Mouse (Mus musculus) forebrain, embryonic 12.5 days (tissue): ENCODE data around the gene Fam168b. TPM values are rescaled to one million over a fixed set of nuclear protein-coding genes. Genes with fewer than 3 reads are reported as not detected.

Source experiments
- ATAC-seq: fragments of 200-750 bp; cut with Nextera tagmentation; 2 replicates; pipeline ENCODE4 v1.8.0; 2017; ENCODE audit warnings: moderate TSS enrichment; ENCODE audit not compliant: low FRiP score
- H3K27ac ChIP-seq: fragments of 300-500 bp; sonication (generic); 2 replicates; pipeline ENCODE4 v1.5.1; 2016; ENCODE audit warnings: mild to moderate bottlenecking
- H3K27me3 ChIP-seq: fragments of 300-500 bp; sonication (generic); 2 replicates; pipeline ENCODE4 v1.6.1; 2016; ENCODE audit warnings: mild to moderate bottlenecking
- H3K36me3 ChIP-seq: fragments of 300-500 bp; sonication (generic); replicated peaks from 2 replicates; pipeline ENCODE4 v1.6.1; 2016; ENCODE audit warnings: mild to moderate bottlenecking
- H3K4me1 ChIP-seq: fragments of 300-500 bp; sonication (generic); 2 replicates; pipeline ENCODE4 v1.6.1; 2016
- H3K4me2 ChIP-seq: fragments of 300-500 bp; sonication (generic); 2 replicates; pipeline ENCODE4 v1.6.1; 2016; ENCODE audit warnings: mild to moderate bottlenecking, moderate library complexity
- H3K4me3 ChIP-seq: fragments of 300-500 bp; sonication (generic); replicated peaks from 2 replicates; pipeline ENCODE4 v1.5.1; 2016; ENCODE audit warnings: mild to moderate bottlenecking
- H3K9ac ChIP-seq: fragments of 300-500 bp; sonication (generic); 2 replicates; pipeline ENCODE4 v1.6.1; 2016; ENCODE audit warnings: mild to moderate bottlenecking
- H3K9me3 ChIP-seq: fragments of 300-500 bp; sonication (generic); 2 replicates; pipeline ENCODE4 v1.6.1; 2016
- WGBS: fragments of 180-500 bp; shearing (Covaris S2); methylation state at CpG from one replicate; pipeline ENCODE4 v1.1.7; 2016; 5-methylcytosine and 5-hydroxymethylcytosine counted together
- polyA plus RNA-seq: library from polyadenylated mRNA; unstranded; fragments of >200 nt; fragmentation: Nextera tagmentation; extraction: Ambion mirVana; gene quantifications from 2 replicates; pipeline ENCODE4 v1.2.1, GENCODE M21; 2016

Gene Fam168b
- polyA plus RNA-seq, 1 experiment from 2014 or later, result 176 TPM

GRCm38 (mm10) chr1:34804863-34805262 lies 38.0 kb downstream of the Fam168b start:
- no peaks in the 10 kb centered on the region for H3K9me3 ChIP-seq
- H3K9ac ChIP-seq, result no peak overlapping the region
- ATAC-seq, result no peak
- peaks cover 16% of the 10 kb centered on the region for H3K36me3 ChIP-seq
- H3K4me1 ChIP-seq, result peaks cover 26% of the 10 kb centered on the region
- no peak overlapping the region for H3K4me2 ChIP-seq
- peaks cover 11% of the 10 kb centered on the region; the same call in 1 of the 2 replicates for H3K27me3 ChIP-seq
- no peak overlapping the region for H3K27ac ChIP-seq
- 86% methylated on average over 7 of the region's 7 CpGs for WGBS
- H3K4me3 ChIP-seq, result no peak overlapping the region

- Histone ChIP-seq H3K27ac (peak overlapping the region; percentile 87), H3K4me3 (peak overlapping the region; percentile 69), H3K9me3 (no peaks in the 10 kb centered on the region), H3K36me3 (peaks cover 3% of the 10 kb centered on the region; the same call in 1 of the 2 replicates), H3K4me1 (peaks cover 26% of the 10 kb centered on the region), H3K27me3 (peaks cover 8% of the 10 kb centered on the region; the same call in 1 of the 2 replicates), H3K9ac (peak overlapping the region; percentile 70), H3K4me2 (peak overlapping the region; percentile 92)
- ATAC-seq, result peak; percentile 34
- 36% methylated on average over 7 of the region's 7 CpGs for WGBS
Measured at GRCm38 (mm10) chr1:34802290-34802642, 40.6 kb downstream of the Fam168b start.

DNA sequence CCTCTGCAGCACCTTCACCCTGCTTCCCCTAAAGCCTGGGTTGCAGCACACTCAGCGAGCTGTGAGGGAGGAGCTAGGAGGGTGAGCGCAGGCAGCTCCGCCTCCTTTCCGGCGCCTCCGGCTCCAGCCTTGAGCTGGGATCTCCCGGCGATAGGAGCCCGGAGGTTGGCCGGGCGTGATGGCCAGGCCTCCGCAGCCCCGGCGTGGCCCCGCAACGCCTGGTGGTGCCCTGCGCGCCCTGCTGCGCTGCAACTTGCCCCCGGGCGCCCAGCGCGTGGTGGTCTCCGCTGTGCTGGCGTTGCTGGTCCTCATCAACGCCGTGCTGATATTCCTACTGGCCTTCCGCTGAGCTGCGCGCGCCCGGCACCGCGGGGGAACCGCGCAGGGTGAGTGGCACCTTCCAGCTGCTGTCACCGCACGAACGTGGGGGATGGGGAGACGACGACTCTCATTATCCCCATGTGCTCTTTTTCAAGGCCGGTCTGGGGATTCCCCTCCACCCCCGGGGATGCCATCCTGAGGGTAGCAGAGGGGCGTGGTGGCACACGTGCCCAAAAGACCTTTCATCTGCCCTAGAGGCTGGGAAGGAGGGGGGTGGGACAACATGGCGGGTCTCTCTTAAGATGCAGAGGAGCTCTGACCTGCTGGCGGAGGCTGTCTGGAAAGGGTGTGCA lies 41.1 kb downstream of the Fam168b start:
- Histone ChIP-seq H3K27ac (peak overlapping the region; percentile 87), H3K4me1 (peaks cover 22% of the 10 kb centered on the region), H3K36me3 (no peaks in the 10 kb centered on the region), H3K4me3 (peak overlapping the region; percentile 69), H3K9me3 (no peaks in the 10 kb centered on the region), H3K9ac (peak overlapping the region; percentile 70), H3K4me2 (peak overlapping the region; percentile 92), H3K27me3 (0 out of 2 replicates have a peak, but pooled peaks cover 6% of the 10 kb centered on the region)
- peak; percentile 91 for ATAC-seq
- under 1% methylated on average over 40 of the region's 47 CpGs for WGBS

- WGBS, result 73% methylated on average over 2 of the region's 2 CpGs
- H3K4me2 ChIP-seq, result no peak overlapping the region
- H3K36me3 ChIP-seq, result no peaks in the 10 kb centered on the region
- peaks cover 13% of the 10 kb centered on the region for H3K4me1 ChIP-seq
- no peak overlapping the region for H3K27ac ChIP-seq
- no peak overlapping the region for H3K4me3 ChIP-seq
- H3K9ac ChIP-seq, result no peak overlapping the region
- no peak for ATAC-seq
- no peaks in the 10 kb centered on the region for H3K27me3 ChIP-seq
- H3K9me3 ChIP-seq, result no peaks in the 10 kb centered on the region
Measured at GRCm38 (mm10) chr1:34799140-34799539, 43.7 kb downstream of the Fam168b start.

DNA sequence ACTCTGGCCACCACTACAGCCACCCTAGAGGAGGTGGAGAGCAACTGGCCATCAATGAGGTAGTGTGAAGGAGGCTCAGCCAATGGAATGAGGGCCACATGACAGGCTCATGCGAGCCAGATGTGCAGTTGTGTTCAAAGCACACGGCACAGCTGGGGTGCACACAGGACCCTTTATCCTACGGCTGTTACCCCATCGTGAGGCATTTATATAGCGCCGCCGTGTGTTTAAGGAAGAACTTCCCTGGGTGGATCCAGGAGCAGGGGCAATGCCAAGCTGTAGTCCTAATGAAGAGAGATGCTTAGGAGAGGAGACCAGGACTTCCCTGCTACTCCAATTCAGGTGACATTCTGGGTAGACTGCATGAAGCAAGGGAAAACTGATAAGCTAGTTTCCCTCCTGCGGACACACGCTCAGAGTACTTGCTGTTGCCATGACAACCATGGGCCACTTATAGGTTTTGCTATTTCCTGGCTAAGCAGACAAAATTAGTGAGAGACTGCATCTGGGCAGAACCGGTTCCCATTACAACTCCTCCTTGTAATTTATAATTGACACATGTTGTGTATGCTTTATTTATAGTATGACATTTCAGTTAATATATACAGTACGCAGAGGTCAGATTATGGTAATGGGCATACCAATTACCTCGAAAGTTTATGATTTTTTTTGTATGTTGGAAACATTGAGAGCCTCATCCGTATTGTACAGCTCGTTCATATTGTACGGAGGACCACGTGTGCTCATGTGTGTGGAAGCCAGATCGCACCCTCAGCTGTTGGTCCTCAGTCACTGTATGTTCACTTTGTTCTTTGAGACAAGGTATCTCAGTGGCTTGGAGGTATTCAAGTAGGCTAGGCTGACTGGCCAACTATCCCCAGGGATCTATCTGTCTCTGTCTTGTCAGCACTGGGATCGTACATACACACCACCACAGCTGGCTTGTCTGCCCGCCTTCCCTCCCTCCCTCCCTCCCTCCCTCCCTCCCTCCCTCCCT lies 49.3 kb downstream of the Fam168b start:
- ATAC-seq, result peak; percentile 66
- WGBS, result 74% methylated on average over 18 of the region's 19 CpGs

DNA sequence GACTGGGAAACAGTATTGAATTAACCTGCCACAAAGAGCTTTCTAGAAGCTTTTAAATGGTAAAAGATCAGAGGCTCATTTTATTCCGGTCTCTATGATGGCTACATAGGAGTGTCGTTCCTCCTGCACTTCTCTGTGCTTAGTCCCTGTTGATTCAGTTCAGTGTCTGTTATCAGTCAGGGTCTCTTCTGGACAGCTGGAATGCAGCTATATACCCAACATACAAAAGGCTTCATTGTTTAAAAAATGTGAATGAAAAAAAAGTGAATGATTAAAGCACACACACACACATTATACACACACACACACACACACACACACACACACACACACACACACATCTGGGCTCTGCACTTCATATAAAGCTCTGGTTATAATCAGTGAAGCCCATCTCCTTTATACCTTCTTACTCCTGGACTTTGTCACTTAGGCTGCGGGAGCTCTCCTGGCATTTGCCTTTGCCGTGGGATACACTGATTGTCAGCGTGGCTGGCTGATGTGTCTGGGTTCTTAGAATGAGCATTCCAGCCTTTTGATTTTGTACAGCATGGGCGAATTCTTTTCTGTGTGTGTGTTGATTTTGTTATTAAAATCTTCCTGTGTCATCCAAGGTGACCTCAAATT lies 59.2 kb downstream of the Fam168b start:
- no peaks in the 10 kb centered on the region for H3K9me3 ChIP-seq
- H3K4me2 ChIP-seq, result no peak overlapping the region
- ATAC-seq, result no peak
- H3K36me3 ChIP-seq, result no peaks in the 10 kb centered on the region
- no peaks in the 10 kb centered on the region for H3K4me1 ChIP-seq
- no peak overlapping the region for H3K9ac ChIP-seq
- H3K4me3 ChIP-seq, result no peak overlapping the region
- no peaks in the 10 kb centered on the region for H3K27me3 ChIP-seq
- H3K27ac ChIP-seq, result no peak overlapping the region
- whole genome bisulfite sequencing, result 68% methylated on average over 6 of the region's 6 CpGs

More for the DNA sequence above, 49.3 kb downstream of the Fam168b start:
- H3K9me3 ChIP-seq, result no peaks in the 10 kb centered on the region
- H3K4me3 ChIP-seq, result no peak overlapping the region
- H3K36me3 ChIP-seq, result no peaks in the 10 kb centered on the region
- H3K9ac ChIP-seq, result no peak overlapping the region
- H3K4me2 ChIP-seq, result no peak overlapping the region
- peaks cover 8% of the 10 kb centered on the region for H3K4me1 ChIP-seq
- H3K27me3 ChIP-seq, result no peaks in the 10 kb centered on the region
- H3K27ac ChIP-seq, result peak overlapping the region; percentile 32; the same call in 1 of the 2 replicates

DNA sequence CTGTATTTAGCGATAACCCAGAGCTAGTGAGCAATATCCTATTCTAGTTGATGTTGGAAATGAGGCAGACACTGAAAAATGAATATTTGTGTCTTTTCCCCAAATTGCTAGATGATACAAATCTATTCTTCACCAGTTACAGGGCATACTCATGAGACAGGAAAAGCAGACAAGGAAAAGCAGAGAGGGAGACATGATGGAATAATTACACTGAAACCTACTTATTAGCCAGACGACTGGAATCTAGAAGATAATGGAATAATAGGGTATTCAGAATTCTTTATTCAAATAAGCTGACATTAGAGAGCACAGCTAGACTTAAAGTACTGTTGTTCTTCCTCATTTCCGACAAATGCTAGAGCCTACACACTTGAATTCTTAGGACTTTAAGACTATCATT lies 67.0 kb downstream of the Fam168b start:
- Histone ChIP-seq H3K36me3 (no peaks in the 10 kb centered on the region), H3K9ac (no peak overlapping the region), H3K4me2 (no peak overlapping the region), H3K27ac (no peak overlapping the region), H3K4me3 (no peak overlapping the region), H3K27me3 (no peaks in the 10 kb centered on the region), H3K9me3 (0 out of 2 replicates have a peak, but pooled peaks cover 3% of the 10 kb centered on the region), H3K4me1 (no peaks in the 10 kb centered on the region)
- no peak for ATAC-seq
- 84% methylated on average over 3 of the region's 3 CpGs for WGBS

- H3K4me2 ChIP-seq, result no peak overlapping the region
- no peaks in the 10 kb centered on the region for H3K9me3 ChIP-seq
- no peaks in the 10 kb centered on the region for H3K36me3 ChIP-seq
- WGBS, result 75% methylated on average over 6 of the region's 6 CpGs
- H3K27me3 ChIP-seq, result no peaks in the 10 kb centered on the region
- H3K9ac ChIP-seq, result no peak overlapping the region
- H3K27ac ChIP-seq, result no peak overlapping the region
- no peak for ATAC-seq
- no peak overlapping the region for H3K4me3 ChIP-seq
- no peaks in the 10 kb centered on the region for H3K4me1 ChIP-seq
Measured at GRCm38 (mm10) chr1:34768875-34769274, 74.0 kb downstream of the Fam168b start.

- Histone ChIP-seq H3K9ac (no peak overlapping the region), H3K4me2 (no peak overlapping the region), H3K27ac (no peak overlapping the region), H3K4me3 (no peak overlapping the region), H3K4me1 (no peaks in the 10 kb centered on the region), H3K9me3 (no peaks in the 10 kb centered on the region), H3K36me3 (no peaks in the 10 kb centered on the region), H3K27me3 (no peaks in the 10 kb centered on the region)
- ATAC-seq, result no peak
- WGBS, result 71% methylated on average over 4 of the region's 4 CpGs
Measured at GRCm38 (mm10) chr1:34767851-34768250, 75.0 kb downstream of the Fam168b start.

DNA sequence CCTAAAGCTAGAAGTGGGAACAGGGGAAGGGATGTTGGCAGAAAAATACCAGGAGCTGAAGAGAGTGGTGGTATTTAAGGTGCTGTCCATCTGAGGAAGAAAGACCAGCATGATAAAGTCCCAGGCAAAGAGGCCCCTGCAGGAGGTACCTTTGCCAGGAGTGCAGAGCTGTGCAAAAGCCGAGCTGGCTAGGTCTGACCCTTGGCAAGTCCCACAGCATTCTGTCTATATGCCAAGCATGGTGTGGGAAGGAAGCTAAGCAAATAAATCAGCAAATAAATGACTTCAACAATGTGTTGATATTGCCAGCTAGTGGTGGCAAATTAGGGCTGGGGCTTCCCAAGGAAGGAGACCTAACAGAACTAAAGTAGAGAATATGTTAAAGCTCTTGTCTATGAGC lies 76.0 kb downstream of the Fam168b start:
- Histone ChIP-seq H3K9ac (no peak overlapping the region), H3K4me2 (no peak overlapping the region), H3K36me3 (no peaks in the 10 kb centered on the region), H3K27ac (no peak overlapping the region), H3K4me3 (no peak overlapping the region), H3K9me3 (no peaks in the 10 kb centered on the region), H3K4me1 (no peaks in the 10 kb centered on the region), H3K27me3 (no peaks in the 10 kb centered on the region)
- ATAC-seq, result no peak
- 58% methylated on average over 1 of the region's 1 CpGs for WGBS
